Mouse (Mus musculus) kidney, adult 2 months (tissue): ENCODE results near the gene Phkb. TPM values are rescaled to one million over a fixed set of nuclear protein-coding genes. Genes with fewer than 3 reads are reported as not detected.

ENCODE experiments used
- DNase-seq: peaks from one replicate; pipeline ENCODE4 v3.0.0; 2021
- H3K27ac ChIP-seq: fragments of 200-500 bp; 2 replicates; pipeline ENCODE4 v1.5.1; 2012; ENCODE audit warnings: low read depth, low read length, control low read depth, inconsistent platforms; ENCODE audit not compliant: insufficient read depth
- H3K27me3 ChIP-seq: fragments of 200-500 bp; replicated peaks from 2 replicates; pipeline ENCODE4 v1.6.1; 2012; ENCODE audit warnings: mild to moderate bottlenecking, moderate library complexity, low read length, inconsistent platforms; ENCODE audit not compliant: control insufficient read depth, insufficient read depth
- H3K36me3 ChIP-seq: fragments of 200-500 bp; 2 replicates; pipeline ENCODE4 v1.6.1; 2012; ENCODE audit warnings: mild to moderate bottlenecking, moderate library complexity, low read length, inconsistent platforms; ENCODE audit not compliant: control insufficient read depth, insufficient read depth
- H3K4me1 ChIP-seq: fragments of 200-500 bp; 2 replicates; pipeline ENCODE4 v1.6.1; 2011; ENCODE audit warnings: low read length; ENCODE audit not compliant: control insufficient read depth, insufficient read depth
- H3K4me3 ChIP-seq: fragments of 200-500 bp; 2 replicates; pipeline ENCODE4 v1.5.1; 2011; ENCODE audit warnings: mild to moderate bottlenecking, low read depth, low read length, control low read depth; ENCODE audit not compliant: insufficient read depth
- CTCF ChIP-seq: fragments of 200-500 bp; conservative IDR thresholded peaks from 2 replicates; pipeline ENCODE4 v1.5.1; 2011; ENCODE audit warnings: low read depth, mild to moderate bottlenecking, control low read depth, low read length, moderate library complexity, mixed read lengths; ENCODE audit not compliant: insufficient read depth, insufficient read length
- POLR2A ChIP-seq: fragments of 200-500 bp; IDR thresholded peaks from one replicate; pipeline ENCODE4 v1.6.1; 2011; ENCODE audit warnings: low read depth, low read length, control low read depth
- WGBS: fragments of 180-500 bp; shearing (Covaris S2); methylation state at CpG from one replicate; pipeline ENCODE4 v1.1.7; 2018; 5-methylcytosine and 5-hydroxymethylcytosine counted together
- polyA plus RNA-seq: library from polyadenylated mRNA; depleted of rRNA; stranded (reverse); fragments of >200 nt; gene quantifications from 2 replicates; pipeline ENCODE4 v1.2.3, GENCODE M21; 2012

Gene Phkb
- polyA plus RNA-seq, 1 experiment = 14.8 TPM

- TF ChIP-seq CTCF = no peak
- TF ChIP-seq POLR2A = no peak
- H3K36me3 ChIP-seq = no peaks in the 10 kb centered on the region
- H3K27ac ChIP-seq = no peak overlapping the region
- H3K4me1 ChIP-seq = no peaks in the 10 kb centered on the region
- no peaks in the 10 kb centered on the region for H3K27me3 ChIP-seq
- DNase-seq = peak; percentile 6
- H3K4me3 ChIP-seq = no peak overlapping the region
Observed at GRCm38 (mm10) chr8:86006485-86006884, 165.7 kb downstream of the Phkb start.

- no peaks in the 10 kb centered on the region for H3K4me1 ChIP-seq
- no peak overlapping the region for H3K4me3 ChIP-seq
- no peaks in the 10 kb centered on the region for H3K27me3 ChIP-seq
- no peak overlapping the region for H3K27ac ChIP-seq
- 78% methylated on average over 2 of the region's 2 CpGs for WGBS
- TF ChIP-seq CTCF = no peak
- no peak for TF ChIP-seq POLR2A
- DNase-seq = no peak
- no peaks in the 10 kb centered on the region; the same call in none of the 2 replicates for H3K36me3 ChIP-seq
Observed at GRCm38 (mm10) chr8:86016806-86017205, 176.0 kb downstream of the Phkb start.

- Histone ChIP-seq H3K27ac (no peak overlapping the region), H3K4me1 (no peaks in the 10 kb centered on the region), H3K4me3 (no peak overlapping the region), H3K36me3 (no peaks in the 10 kb centered on the region), H3K27me3 (no peaks in the 10 kb centered on the region)
- no peak for TF ChIP-seq CTCF
- no peak for TF ChIP-seq POLR2A
- no peak for DNase-seq
- WGBS = 63% methylated on average over 6 of the region's 6 CpGs
Observed at GRCm38 (mm10) chr8:86028646-86029312, 188.0 kb downstream of the Phkb start.

GRCm38 (mm10) chr8:86029451-86029850 is 188.7 kb downstream of the Phkb start:
- H3K4me3 ChIP-seq = no peak overlapping the region
- H3K4me1 ChIP-seq = no peaks in the 10 kb centered on the region
- TF ChIP-seq POLR2A (no peak), CTCF (no peak)
- WGBS = 82% methylated on average over 7 of the region's 7 CpGs
- no peak overlapping the region for H3K27ac ChIP-seq
- no peaks in the 10 kb centered on the region for H3K27me3 ChIP-seq
- no peak for DNase-seq
- no peaks in the 10 kb centered on the region for H3K36me3 ChIP-seq

GRCm38 (mm10) chr8:86034662-86035365 is 194.1 kb downstream of the Phkb start:
- WGBS = 78% methylated on average over 6 of the region's 6 CpGs
- no peaks in the 10 kb centered on the region for H3K4me1 ChIP-seq
- H3K36me3 ChIP-seq = no peaks in the 10 kb centered on the region
- no peaks in the 10 kb centered on the region for H3K27me3 ChIP-seq
- TF ChIP-seq POLR2A (no peak), CTCF (no peak)
- no peak overlapping the region for H3K4me3 ChIP-seq
- no peak overlapping the region for H3K27ac ChIP-seq
- DNase-seq = no peak

- Histone ChIP-seq H3K27ac (no peak overlapping the region), H3K4me3 (no peak overlapping the region), H3K36me3 (no peaks in the 10 kb centered on the region), H3K27me3 (no peaks in the 10 kb centered on the region), H3K4me1 (no peaks in the 10 kb centered on the region)
- TF ChIP-seq CTCF (no peak), POLR2A (no peak)
- no peak for DNase-seq
- 83% methylated on average over 4 of the region's 4 CpGs for WGBS
Observed at GRCm38 (mm10) chr8:86035371-86035770, 194.6 kb downstream of the Phkb start.

- Histone ChIP-seq H3K4me3 (no peak overlapping the region), H3K27ac (no peak overlapping the region), H3K36me3 (no peaks in the 10 kb centered on the region), H3K27me3 (no peaks in the 10 kb centered on the region), H3K4me1 (no peaks in the 10 kb centered on the region)
- DNase-seq = no peak
- 92% methylated on average over 3 of the region's 3 CpGs for WGBS
- no peak for TF ChIP-seq CTCF
- no peak for TF ChIP-seq POLR2A
Observed at GRCm38 (mm10) chr8:86038462-86038861, 197.7 kb downstream of the Phkb start.
